In the genomic region with DNA sequence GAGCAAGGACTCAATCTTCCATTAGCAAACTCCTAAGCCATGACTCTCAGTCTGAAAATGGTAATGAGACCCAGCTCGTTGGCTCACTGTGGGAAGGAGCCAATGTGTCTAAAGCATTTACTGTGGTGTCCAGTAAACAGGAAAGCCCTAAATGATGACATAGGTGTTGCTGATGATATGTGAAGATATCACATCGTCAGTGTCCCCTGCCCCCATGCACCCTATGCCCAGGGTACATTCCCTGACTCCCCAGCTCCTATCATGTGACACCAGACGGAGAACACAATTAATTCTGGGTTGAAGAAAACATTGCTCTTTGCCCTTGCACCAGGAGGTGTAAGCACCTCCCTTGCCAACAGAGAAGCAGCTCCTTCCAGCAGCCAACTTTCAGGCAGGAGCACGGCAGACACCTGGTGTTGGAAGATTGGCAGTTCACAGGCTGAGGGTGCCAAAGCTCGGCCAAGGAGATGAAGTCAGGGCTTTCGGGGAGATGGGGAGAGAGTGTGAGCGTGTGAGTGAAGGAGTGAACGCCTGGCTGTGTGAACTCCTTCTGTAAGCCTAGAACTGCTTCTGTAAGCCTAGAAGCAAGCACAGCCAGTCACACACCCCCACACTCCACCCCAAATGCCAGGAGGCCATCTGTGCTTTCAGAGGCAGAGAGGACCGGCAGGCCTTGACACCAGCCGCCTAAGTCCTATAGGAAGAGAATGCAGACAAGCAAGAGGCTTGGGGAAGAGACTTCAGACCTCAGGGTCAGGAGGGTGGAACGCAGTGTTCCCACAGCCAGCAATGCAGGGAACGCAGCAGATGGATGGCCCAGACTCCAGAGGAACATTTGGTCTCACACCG, we compare ENCODE assay signal across 10 mouse cellular contexts. TPM values are rescaled to one million over a fixed set of nuclear protein-coding genes. Genes with fewer than 3 reads are reported as not detected.
DNase-seq lines count a peak whose midpoint lies in the region; ATAC-seq lines count a peak whose summit lies in the region.
"Had no signal": no experiment of that assay in that cellular context is flagged by ENCODE, and none has a peak within 500 bp of the region (broad histone marks: within the 10 kb centered on the region; RNA-seq: fewer than 3 reads in every experiment).

No protein-coding gene starts in this region.

- intact Hi-C loops in heart, postnatal 10 days (cut with DNase I) = no loop called here
- intact Hi-C loops in left cerebral cortex, postnatal 4 days (cut with DNase I) = no loop called here

- no peak for ATAC-seq in megakaryocyte, adult 5-6 weeks (ENCODE audit: poor library complexity, severe bottlenecking)
- ATAC-seq in CD4-positive, CD25-positive, alpha-beta regulatory T cell, adult 4 months = no peak

- peak; percentile 12 for DNase-seq in heart, adult 8-10 months (ENCODE audit: low spot score)
- DNase-seq in heart, postnatal 4 days = no peak
- peak; percentile 92 for DNase-seq in cerebellum, adult 11-12 months
- DNase-seq in heart, postnatal 10 days = peak; percentile 34 to 35
- DNase-seq in left cerebral cortex, postnatal 4 days = peak; percentile 60
- no peak for DNase-seq in T-cell, adult 2 months (ENCODE audit: low spot score)

RNA-seq across cellular contexts. Expression of gene Myog, which starts 13.9 kb away (rescaled TPM):
- not detected for total RNA-seq in heart, adult 8-10 months (2022)
- total RNA-seq in heart, postnatal 4 days (2021) = under 1 TPM; 0.48 to 0.52 TPM
- not detected for total RNA-seq in heart, postnatal 10 days (2021)
- not detected for total RNA-seq in left cerebral cortex, postnatal 4 days (2021)
- not detected in 2 replicates for total RNA-seq in megakaryocyte, adult 5-6 weeks (2015)
- not detected in 2 replicates for total RNA-seq in megakaryocyte, adult 5-6 weeks (2017)
- polyA plus RNA-seq in CD4-positive, CD25-positive, alpha-beta regulatory T cell, adult 4 months (2017; shearing (Covaris generic)) = not detected
- total RNA-seq: left cerebral cortex, postnatal 25 days had no signal
- polyA plus RNA-seq: urinary bladder, adult 2 months had no signal

RNA-seq across cellular contexts. Expression of gene Adora1, which starts 40.6 kb away (rescaled TPM):
- 10 to 100 TPM in 3 of 4 experiments, 1 to 10 TPM in 1; 8.6 to 14.1 (median 12.7) TPM for total RNA-seq in heart, adult 8-10 months (2022)
- total RNA-seq in heart, postnatal 4 days (2021) = 1 to 10 TPM; 9.3 to 9.9 TPM
- 10 to 100 TPM; 12.0 to 19.4 TPM for total RNA-seq in heart, postnatal 10 days (2021)
- total RNA-seq in left cerebral cortex, postnatal 4 days (2021) = 10 to 100 TPM; 75.5 to 76.4 TPM
- not detected in 2 replicates for total RNA-seq in megakaryocyte, adult 5-6 weeks (2015)
- total RNA-seq in megakaryocyte, adult 5-6 weeks (2017) = not detected in 2 replicates
- under 1 TPM in 1 of 2 experiments, not detected in 1; 0.26 TPM for polyA plus RNA-seq in CD4-positive, CD25-positive, alpha-beta regulatory T cell, adult 4 months (2017; shearing (Covaris generic))

RNA-seq across cellular contexts. Expression of gene Ppfia4, which starts 56.9 kb away (rescaled TPM):
- total RNA-seq in heart, adult 8-10 months (2022) = 1 to 10 TPM in 1 of 4 experiments, under 1 TPM in 3; 0.63 to 1.1 (median 0.95) TPM
- 1 to 10 TPM; 7.3 to 9.2 TPM for total RNA-seq in heart, postnatal 4 days (2021)
- total RNA-seq in heart, postnatal 10 days (2021) = 1 to 10 TPM; 3.4 to 3.7 TPM
- 10 to 100 TPM; 62.6 to 72.1 TPM for total RNA-seq in left cerebral cortex, postnatal 4 days (2021)
- 43.1 and 50.5 TPM in 2 replicates for total RNA-seq in megakaryocyte, adult 5-6 weeks (2015)
- total RNA-seq in megakaryocyte, adult 5-6 weeks (2017) = 47.0 and 55.6 TPM in 2 replicates
- under 1 TPM in 1 of 2 experiments, not detected in 1; 0.20 TPM for polyA plus RNA-seq in CD4-positive, CD25-positive, alpha-beta regulatory T cell, adult 4 months (2017; shearing (Covaris generic))

Comparison
In these comparisons a context has a peak if more than half of its experiments do, and no peak if none do; other contexts are left out.
1. DNase-seq: peak in heart, adult 8-10 months (single experiment), cerebellum, adult 11-12 months (single experiment), heart, postnatal 10 days (2 of 2) and left cerebral cortex, postnatal 4 days (single experiment); none in heart, postnatal 4 days (single experiment) and T-cell, adult 2 months (single experiment).
2. RNA of gene Adora1, which starts 40.6 kb away (total RNA-seq): 75.5 to 76.4 TPM in left cerebral cortex, postnatal 4 days, 12.0 to 19.4 TPM in heart, postnatal 10 days, 8.6 to 14.1 TPM in heart, adult 8-10 months and 9.3 to 9.9 TPM in heart, postnatal 4 days; not detected in megakaryocyte, adult 5-6 weeks; every median in the first group is over 4 times any median in the second.
3. RNA of gene Ppfia4, which starts 56.9 kb away (total RNA-seq): 62.6 to 72.1 TPM in left cerebral cortex, postnatal 4 days and 43.1 to 55.6 TPM in megakaryocyte, adult 5-6 weeks; 7.3 to 9.2 TPM in heart, postnatal 4 days, 3.4 to 3.7 TPM in heart, postnatal 10 days and 0.63 to 1.1 TPM in heart, adult 8-10 months; every median in the first group is over 4 times any median in the second.